Mouse (Mus musculus) small intestine, adult 2 months (tissue): ENCODE results near the gene Lipe. TPM values are rescaled to one million over a fixed set of nuclear protein-coding genes. Genes with fewer than 3 reads are reported as not detected.

Source experiments
- H3K27ac ChIP-seq: fragments of 200-500 bp; 2 replicates; pipeline ENCODE4 v1.5.1; 2012; ENCODE audit warnings: low read depth, low read length, control low read depth, inconsistent platforms; ENCODE audit not compliant: insufficient read depth
- H3K27me3 ChIP-seq: fragments of 200-500 bp; 2 replicates; pipeline ENCODE4 v1.6.1; 2012; ENCODE audit warnings: mild to moderate bottlenecking, moderate library complexity, low read length, inconsistent platforms; ENCODE audit not compliant: control insufficient read depth, insufficient read depth
- H3K36me3 ChIP-seq: fragments of 200-500 bp; 2 replicates; pipeline ENCODE4 v1.6.1; 2012; ENCODE audit warnings: mild to moderate bottlenecking, low read length, control low read depth, inconsistent platforms; ENCODE audit not compliant: control insufficient read depth, insufficient read depth
- H3K4me1 ChIP-seq: fragments of 200-500 bp; 2 replicates; pipeline ENCODE4 v1.6.1; 2012; ENCODE audit warnings: low read length, inconsistent platforms, mixed read lengths; ENCODE audit not compliant: control insufficient read depth, insufficient read depth, insufficient read length
- H3K4me3 ChIP-seq: fragments of 200-500 bp; 2 replicates; pipeline ENCODE4 v1.5.1; 2012; ENCODE audit warnings: low read depth, mild to moderate bottlenecking, control low read depth, inconsistent platforms, low read length, moderate library complexity
- CTCF ChIP-seq: fragments of 200-500 bp; IDR thresholded peaks from 2 replicates; pipeline ENCODE4 v1.5.1; 2012; ENCODE audit warnings: low read depth, mild to moderate bottlenecking, control low read depth, inconsistent platforms, low read length, moderate library complexity, mixed read lengths; ENCODE audit not compliant: insufficient replicate concordance, insufficient read length; ENCODE audit errors: extremely low read depth
- POLR2A ChIP-seq: fragments of 200-500 bp; IDR thresholded peaks from 2 replicates; pipeline ENCODE4 v1.6.1; 2012; ENCODE audit warnings: low read depth, mild to moderate bottlenecking, control low read depth, inconsistent platforms, low read length, moderate library complexity
- WGBS: fragments of 180-500 bp; shearing (Covaris S2); methylation state at CpG from one replicate; pipeline ENCODE4 v1.1.7; 2018; 5-methylcytosine and 5-hydroxymethylcytosine counted together
- polyA plus RNA-seq: library from polyadenylated mRNA; depleted of rRNA; stranded (reverse); fragments of >200 nt; gene quantifications from 2 replicates; pipeline ENCODE4 v1.2.3, GENCODE M21; 2012

Gene Lipe
- polyA plus RNA-seq, 1 experiment: 186 TPM

DNA sequence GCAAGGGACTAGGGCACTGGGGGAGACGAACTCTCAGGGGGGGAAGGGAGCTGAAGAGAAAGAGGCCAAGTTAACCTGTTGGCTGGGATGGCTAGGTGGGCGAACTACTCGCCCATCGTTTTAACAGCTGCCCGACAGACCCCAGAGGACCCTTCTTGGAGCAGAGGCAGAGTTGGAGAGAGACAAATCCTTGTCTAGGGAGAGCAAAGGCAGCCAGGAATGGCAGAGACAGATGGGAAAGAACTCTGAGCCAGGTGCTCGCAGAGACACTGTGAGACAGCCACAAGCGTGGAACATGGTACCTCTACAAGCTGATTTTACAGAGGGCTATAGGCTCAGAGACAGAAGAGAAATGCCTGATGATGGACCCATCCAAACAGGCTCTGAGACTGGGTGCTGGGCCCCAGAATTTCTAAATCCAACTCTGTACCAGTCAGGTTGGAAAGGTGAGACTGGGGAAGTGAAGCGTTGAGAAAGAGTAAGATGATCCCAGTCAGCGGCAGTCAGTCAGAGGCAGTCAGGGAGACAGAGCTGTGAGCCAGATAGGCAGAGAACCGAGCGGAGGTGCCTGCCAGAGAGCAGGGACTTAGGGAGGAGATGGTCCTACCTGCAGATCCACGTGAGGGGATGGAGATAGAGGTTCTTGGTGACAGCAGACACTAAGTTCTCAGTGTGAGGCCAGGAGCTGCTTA is 29.3 kb downstream of the Lipe start, which contains the start of gene Cnfn:
Gene Cnfn (minus strand): TSS at position 667 of the 692 bp plus-strand sequence.
- H3K36me3 ChIP-seq: no peaks in the 10 kb centered on the region; the same call in 1 of the 2 replicates
- TF ChIP-seq CTCF: no peak
- no peak for TF ChIP-seq POLR2A
- no peak within 1 kb of the TSS for H3K27ac ChIP-seq
- H3K4me3 ChIP-seq: no peak within 1 kb of the TSS
- H3K4me1 ChIP-seq: peaks cover 3% of the 10 kb centered on the region
- H3K27me3 ChIP-seq: peaks cover 22% of the 10 kb centered on the region
- 55% methylated on average over 12 of the region's 12 CpGs for WGBS

GRCm38 (mm10) chr7:25368333-25368732 is 30.2 kb downstream of the Lipe start:
- Histone ChIP-seq H3K4me1 (peaks cover 3% of the 10 kb centered on the region), H3K4me3 (no peak overlapping the region), H3K27ac (no peak overlapping the region), H3K27me3 (peaks cover 22% of the 10 kb centered on the region), H3K36me3 (peaks cover 2% of the 10 kb centered on the region; the same call in 1 of the 2 replicates)
- WGBS: 24% methylated on average over 12 of the region's 12 CpGs
- no peak for TF ChIP-seq POLR2A
- TF ChIP-seq CTCF: no peak

DNA sequence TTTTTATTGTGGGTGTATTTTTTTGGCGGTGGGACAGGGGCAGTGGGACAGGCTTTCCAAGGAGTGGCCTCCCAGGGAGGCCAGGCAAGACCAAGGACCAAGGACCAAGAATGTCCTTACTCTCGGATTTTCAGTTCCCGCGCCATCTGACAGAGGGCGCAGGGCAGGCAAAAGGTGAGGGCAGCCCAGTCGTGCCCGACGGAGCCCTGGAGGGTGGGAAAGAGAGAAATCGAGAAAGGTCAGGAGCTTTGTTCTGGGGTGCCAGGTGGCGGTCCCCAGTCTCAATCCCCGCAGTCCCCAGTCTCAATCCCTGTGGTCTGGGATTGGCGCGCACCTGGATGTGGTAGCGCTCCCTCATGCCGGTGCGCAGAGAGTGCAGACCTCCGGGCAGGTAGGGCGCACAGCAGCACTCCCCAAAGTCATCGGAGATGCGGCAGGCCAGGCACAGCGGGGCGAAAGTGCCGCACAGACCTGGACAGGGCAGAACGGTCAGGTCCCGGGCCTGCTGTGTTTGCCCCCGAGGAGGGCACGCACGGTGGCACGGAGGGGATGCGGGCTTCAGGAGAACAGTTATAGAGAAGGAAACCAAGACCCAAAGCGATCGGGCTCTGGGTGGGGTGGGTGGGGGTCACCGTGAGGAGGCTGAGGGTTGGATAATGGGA is 30.7 kb downstream of the Lipe start:
- Histone ChIP-seq H3K36me3 (peaks cover 2% of the 10 kb centered on the region; the same call in 1 of the 2 replicates), H3K4me1 (peaks cover 3% of the 10 kb centered on the region), H3K27ac (no peak overlapping the region), H3K27me3 (peaks cover 22% of the 10 kb centered on the region), H3K4me3 (peak overlapping the region; percentile 23)
- WGBS: 3% methylated on average over 33 of the region's 33 CpGs
- TF ChIP-seq POLR2A (no peak), CTCF (peak; percentile 55; the same call in 1 of the 2 replicates)

GRCm38 (mm10) chr7:25365937-25366625 is 32.4 kb downstream of the Lipe start:
- Histone ChIP-seq H3K4me3 (no peak overlapping the region), H3K27ac (no peak overlapping the region), H3K36me3 (peaks cover 2% of the 10 kb centered on the region), H3K4me1 (peaks cover 3% of the 10 kb centered on the region), H3K27me3 (peaks cover 22% of the 10 kb centered on the region)
- TF ChIP-seq POLR2A (no peak), CTCF (no peak)
- 36% methylated on average over 13 of the region's 13 CpGs for WGBS

- no peak overlapping the region for H3K27ac ChIP-seq
These were observed 34.9 kb downstream of the Lipe start for GRCm38 (mm10) chr7:25363632-25364031.

DNA sequence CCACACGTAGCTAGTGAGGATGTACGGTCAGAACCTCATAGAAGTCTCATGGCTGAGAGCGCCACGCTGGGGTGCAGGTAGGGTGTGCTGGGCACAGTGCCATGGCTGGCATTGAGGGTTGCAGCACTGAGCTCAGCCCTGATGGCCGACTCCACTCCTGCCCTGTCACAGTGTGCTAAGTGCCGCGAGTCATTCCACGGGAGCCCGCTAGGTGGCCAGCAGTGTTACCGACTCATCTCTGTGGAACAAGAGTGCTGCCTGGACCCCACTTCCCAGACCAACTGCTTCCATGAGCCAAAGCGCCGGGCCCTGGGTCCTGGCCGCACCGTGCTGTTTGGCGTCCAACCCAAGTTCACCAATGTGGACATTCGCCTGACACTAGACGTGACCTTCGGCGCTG is 35.4 kb downstream of the Lipe start:
- TF ChIP-seq POLR2A: no peak
- peak; percentile 17; the same call in 1 of the 2 replicates for TF ChIP-seq CTCF
- H3K4me3 ChIP-seq: no peak overlapping the region
- H3K4me1 ChIP-seq: peaks cover 3% of the 10 kb centered on the region
- H3K27ac ChIP-seq: no peak overlapping the region
- H3K36me3 ChIP-seq: peaks cover 4% of the 10 kb centered on the region
- 86% methylated on average over 19 of the region's 19 CpGs for WGBS
- H3K27me3 ChIP-seq: peaks cover 10% of the 10 kb centered on the region

More at GRCm38 (mm10) chr7:25363632-25364031, 34.9 kb downstream of the Lipe start:
- Histone ChIP-seq H3K4me3 (no peak overlapping the region), H3K27me3 (peaks cover 14% of the 10 kb centered on the region), H3K4me1 (peaks cover 3% of the 10 kb centered on the region), H3K36me3 (peaks cover 4% of the 10 kb centered on the region)
- 94% methylated on average over 17 of the region's 17 CpGs for WGBS
- TF ChIP-seq POLR2A: no peak
- no peak for TF ChIP-seq CTCF
